Mouse (Mus musculus): ENCODE results near the gene Crebrf. TPM values are rescaled to one million over a fixed set of nuclear protein-coding genes. Genes with fewer than 3 reads are reported as not detected.

Gene Crebrf
- polyA plus RNA-seq, 1 experiment from 2014 or later = 2.5 TPM

GRCm38 (mm10) chr17:26710049-26710448 lies 5.4 kb upstream of the Crebrf start:
- 66% methylated on average over 6 of the region's 6 CpGs for WGBS
- Histone ChIP-seq H3K27me3 (ENCODE audit: poor library complexity, severe bottlenecking) (no peaks in the 10 kb centered on the region), H3K4me3 (no peak overlapping the region), H3K9me3 (no peaks in the 10 kb centered on the region), H3K36me3 (replicated peaks) (no peaks in the 10 kb centered on the region), H3K27ac (no peak overlapping the region), H3K4me1 (no peaks in the 10 kb centered on the region; the same call in 1 of the 2 replicates)
- no peak for DNase-seq (ENCODE audit: extremely low spot score, low spot score)

- H3K4me1 ChIP-seq = peaks cover 7% of the 10 kb centered on the region
- H3K36me3 ChIP-seq (replicated peaks) = no peaks in the 10 kb centered on the region
- no peaks in the 10 kb centered on the region for H3K9me3 ChIP-seq
- H3K27me3 ChIP-seq (ENCODE audit: poor library complexity, severe bottlenecking) = no peaks in the 10 kb centered on the region
- peak overlapping the region; percentile 96 for H3K4me3 ChIP-seq
- WGBS = under 1% methylated on average over 74 of the region's 75 CpGs
- DNase-seq (ENCODE audit: extremely low spot score, low spot score) = peak; percentile 96
- peak overlapping the region; percentile 89 for H3K27ac ChIP-seq
Observed at GRCm38 (mm10) chr17:26715916-26716717, 667 bp downstream of the Crebrf start.

GRCm38 (mm10) chr17:26717868-26718267 lies 2.4 kb downstream of the Crebrf start:
- no peak overlapping the region for H3K4me3 ChIP-seq
- no peak overlapping the region for H3K27ac ChIP-seq
- no peaks in the 10 kb centered on the region for H3K9me3 ChIP-seq
- H3K36me3 ChIP-seq (replicated peaks) = no peaks in the 10 kb centered on the region
- H3K27me3 ChIP-seq (ENCODE audit: poor library complexity, severe bottlenecking) = no peaks in the 10 kb centered on the region
- DNase-seq (ENCODE audit: extremely low spot score, low spot score) = no peak
- H3K4me1 ChIP-seq = peaks cover 7% of the 10 kb centered on the region
- WGBS = 68% methylated on average over 2 of the region's 2 CpGs

GRCm38 (mm10) chr17:26719405-26719804 lies 4.0 kb downstream of the Crebrf start:
- peaks cover 7% of the 10 kb centered on the region for H3K4me1 ChIP-seq
- no peaks in the 10 kb centered on the region for H3K27me3 ChIP-seq (ENCODE audit: poor library complexity, severe bottlenecking)
- no peak overlapping the region for H3K4me3 ChIP-seq
- H3K9me3 ChIP-seq = no peaks in the 10 kb centered on the region
- H3K36me3 ChIP-seq (replicated peaks) = no peaks in the 10 kb centered on the region
- DNase-seq (ENCODE audit: extremely low spot score, low spot score) = no peak
- H3K27ac ChIP-seq = no peak overlapping the region

DNA sequence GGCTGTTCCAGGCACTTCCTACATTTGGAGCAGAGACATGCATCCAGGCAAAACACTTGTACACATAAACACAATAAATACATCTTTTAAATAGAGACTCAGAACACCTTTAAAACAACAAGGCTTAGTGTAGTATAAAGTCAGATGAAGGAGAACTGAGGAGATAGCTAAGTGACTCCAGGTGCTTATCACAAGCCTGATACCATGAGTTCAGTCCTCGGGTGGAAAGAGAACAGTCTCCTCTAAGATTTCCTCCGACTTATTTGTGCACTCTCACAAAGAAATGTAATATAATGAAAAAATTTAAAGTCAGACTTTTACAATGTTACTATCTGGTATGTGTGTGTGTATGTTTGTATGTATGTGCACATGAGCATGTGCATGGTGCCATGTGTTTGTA lies 6.4 kb downstream of the Crebrf start:
- Histone ChIP-seq H3K27me3 (ENCODE audit: poor library complexity, severe bottlenecking) (no peaks in the 10 kb centered on the region), H3K4me1 (peaks cover 5% of the 10 kb centered on the region), H3K27ac (no peak overlapping the region), H3K4me3 (no peak overlapping the region), H3K9me3 (no peaks in the 10 kb centered on the region), H3K36me3 (replicated peaks) (no peaks in the 10 kb centered on the region)
- no peak for DNase-seq (ENCODE audit: extremely low spot score, low spot score)
- WGBS = 78% methylated on average over 2 of the region's 2 CpGs

- Histone ChIP-seq H3K36me3 (replicated peaks) (no peaks in the 10 kb centered on the region), H3K4me1 (no peaks in the 10 kb centered on the region), H3K4me3 (no peak overlapping the region), H3K27ac (no peak overlapping the region), H3K9me3 (no peaks in the 10 kb centered on the region), H3K27me3 (ENCODE audit: poor library complexity, severe bottlenecking) (no peaks in the 10 kb centered on the region)
- WGBS = 68% methylated on average over 1 of the region's 1 CpGs
- DNase-seq (ENCODE audit: extremely low spot score, low spot score) = no peak
Observed at GRCm38 (mm10) chr17:26724790-26725189, 9.3 kb downstream of the Crebrf start.

DNA sequence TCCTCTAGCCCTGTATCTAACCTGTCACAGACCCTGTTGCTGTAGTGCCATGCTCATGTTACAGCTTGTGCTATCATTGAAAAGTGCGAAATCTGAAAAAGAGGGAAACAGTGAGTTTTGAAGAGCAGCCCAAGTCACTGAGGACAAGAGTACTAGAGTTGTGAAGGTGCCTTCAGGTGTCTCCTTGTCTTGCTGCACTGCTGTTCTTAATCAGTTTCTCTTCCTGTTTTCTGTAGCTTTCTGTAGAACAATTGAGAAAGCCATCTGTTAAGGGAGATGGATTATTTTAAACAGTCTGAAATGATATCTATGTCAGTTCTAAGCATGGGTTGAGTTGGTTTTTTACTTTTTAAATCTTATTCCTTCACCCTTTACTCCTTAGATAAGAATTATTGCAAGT lies 11.2 kb downstream of the Crebrf start:
- DNase-seq (ENCODE audit: extremely low spot score, low spot score) = no peak
- Histone ChIP-seq H3K4me3 (no peak overlapping the region), H3K27me3 (ENCODE audit: poor library complexity, severe bottlenecking) (no peaks in the 10 kb centered on the region), H3K9me3 (no peaks in the 10 kb centered on the region), H3K27ac (no peak overlapping the region), H3K36me3 (replicated peaks) (no peaks in the 10 kb centered on the region), H3K4me1 (no peaks in the 10 kb centered on the region)
- 78% methylated on average over 1 of the region's 1 CpGs for WGBS

- 76% methylated on average over 3 of the region's 3 CpGs for WGBS
- H3K36me3 ChIP-seq (replicated peaks) = no peaks in the 10 kb centered on the region
- no peak overlapping the region for H3K4me3 ChIP-seq
- H3K27ac ChIP-seq = no peak overlapping the region
- no peaks in the 10 kb centered on the region for H3K4me1 ChIP-seq
- no peaks in the 10 kb centered on the region for H3K9me3 ChIP-seq
- DNase-seq (ENCODE audit: extremely low spot score, low spot score) = no peak
- no peaks in the 10 kb centered on the region for H3K27me3 ChIP-seq (ENCODE audit: poor library complexity, severe bottlenecking)
Observed at GRCm38 (mm10) chr17:26727110-26727755, 11.8 kb downstream of the Crebrf start.

DNA sequence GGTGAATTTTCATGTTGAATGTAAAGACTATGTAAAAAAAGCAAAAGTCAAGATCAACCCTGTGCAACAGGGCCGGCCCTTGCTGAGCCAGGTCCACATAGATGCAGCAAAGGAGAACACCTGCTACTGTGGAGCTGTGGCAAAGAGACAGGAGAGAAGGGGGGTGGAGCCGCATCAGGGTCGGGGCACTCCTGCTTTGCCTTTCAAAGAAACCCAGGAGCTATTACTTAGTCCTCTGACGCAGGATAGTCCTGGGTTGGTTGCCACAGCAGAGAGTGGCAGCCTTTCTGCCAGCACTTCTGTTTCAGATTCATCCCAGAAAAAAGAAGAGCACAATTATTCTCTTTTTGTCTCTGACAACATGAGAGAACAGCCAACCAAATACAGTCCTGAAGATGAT lies 27.1 kb downstream of the Crebrf start:
- Histone ChIP-seq H3K4me1 (no peaks in the 10 kb centered on the region), H3K4me3 (no peak overlapping the region), H3K27ac (no peak overlapping the region), H3K9me3 (no peaks in the 10 kb centered on the region), H3K36me3 (replicated peaks) (no peaks in the 10 kb centered on the region), H3K27me3 (ENCODE audit: poor library complexity, severe bottlenecking) (no peaks in the 10 kb centered on the region)
- WGBS = 53% methylated on average over 4 of the region's 4 CpGs
- no peak for DNase-seq (ENCODE audit: extremely low spot score, low spot score)

DNA sequence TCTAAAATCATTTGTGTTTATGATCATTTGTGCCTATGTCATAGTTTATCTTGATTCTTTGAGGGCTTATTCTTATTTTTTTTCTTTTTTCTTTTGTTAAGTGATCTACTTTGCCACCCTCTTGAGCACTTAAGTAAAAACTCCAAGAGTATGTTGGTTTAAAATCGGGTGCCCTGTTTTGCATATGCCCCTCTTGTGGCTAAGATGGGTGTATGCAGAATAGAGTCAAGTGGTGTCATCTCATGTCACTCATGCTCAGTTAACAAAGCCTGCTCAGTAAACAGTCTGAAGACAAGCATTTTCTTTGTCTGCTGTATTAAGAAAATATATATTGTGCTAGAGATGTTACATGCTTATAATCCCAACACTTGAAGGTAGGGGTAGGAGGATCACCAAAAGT lies 27.8 kb downstream of the Crebrf start:
- Histone ChIP-seq H3K4me3 (no peak overlapping the region), H3K27ac (no peak overlapping the region), H3K27me3 (ENCODE audit: poor library complexity, severe bottlenecking) (no peaks in the 10 kb centered on the region), H3K36me3 (replicated peaks) (no peaks in the 10 kb centered on the region), H3K4me1 (no peaks in the 10 kb centered on the region), H3K9me3 (no peaks in the 10 kb centered on the region)
- no peak for DNase-seq (ENCODE audit: extremely low spot score, low spot score)
- WGBS = 80% methylated on average over 1 of the region's 1 CpGs

DNA sequence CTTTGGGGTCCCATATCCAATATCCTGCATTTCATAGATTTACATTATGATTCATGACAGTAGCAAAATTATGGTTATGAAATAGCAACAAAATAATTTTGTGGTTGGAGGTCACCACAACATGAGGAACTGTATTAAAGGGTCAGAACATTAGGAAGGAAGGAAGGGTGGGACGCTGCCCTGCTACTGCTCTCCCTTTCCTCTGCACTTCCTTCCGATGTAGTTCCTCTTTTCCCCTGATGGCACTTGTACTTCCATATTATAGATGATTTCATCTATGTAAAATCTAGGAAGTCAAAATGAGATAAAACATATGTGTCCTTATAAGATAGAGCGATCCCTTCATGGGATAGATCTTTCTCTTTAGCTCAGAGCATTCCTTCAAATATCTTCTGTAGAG lies 34.5 kb downstream of the Crebrf start:
- Histone ChIP-seq H3K36me3 (replicated peaks) (no peaks in the 10 kb centered on the region), H3K27me3 (ENCODE audit: poor library complexity, severe bottlenecking) (no peaks in the 10 kb centered on the region), H3K27ac (no peak overlapping the region), H3K4me1 (no peaks in the 10 kb centered on the region), H3K9me3 (no peaks in the 10 kb centered on the region), H3K4me3 (no peak overlapping the region)
- no peak for DNase-seq (ENCODE audit: extremely low spot score, low spot score)
- WGBS = 86% methylated on average over 3 of the region's 3 CpGs

DNA sequence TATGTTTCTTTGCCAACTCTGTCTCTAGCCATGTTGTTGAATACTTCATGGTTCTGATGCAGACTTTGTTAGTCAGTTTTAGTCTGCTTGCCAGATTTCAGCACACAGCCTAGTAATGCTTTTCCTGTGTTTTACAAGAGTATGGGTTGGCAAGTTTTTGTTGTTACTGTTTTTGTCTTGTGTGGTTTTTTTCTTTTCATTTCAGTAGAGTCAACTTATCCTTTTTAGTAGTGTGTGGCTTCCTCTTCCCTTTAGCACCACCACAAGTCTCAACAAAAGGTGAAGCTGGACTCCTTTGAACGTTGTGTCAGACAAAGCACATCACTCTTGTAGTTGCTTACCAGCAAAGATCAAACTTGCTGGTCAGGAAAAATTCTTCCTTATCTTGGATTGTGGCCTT lies 36.8 kb downstream of the Crebrf start:
- H3K27me3 ChIP-seq (ENCODE audit: poor library complexity, severe bottlenecking) = no peaks in the 10 kb centered on the region
- no peak for DNase-seq (ENCODE audit: extremely low spot score, low spot score)
- H3K4me3 ChIP-seq = no peak overlapping the region
- no peaks in the 10 kb centered on the region for H3K36me3 ChIP-seq (replicated peaks)
- WGBS = 85% methylated on average over 1 of the region's 1 CpGs
- H3K9me3 ChIP-seq = no peaks in the 10 kb centered on the region
- no peak overlapping the region for H3K27ac ChIP-seq
- H3K4me1 ChIP-seq = no peaks in the 10 kb centered on the region

DNA sequence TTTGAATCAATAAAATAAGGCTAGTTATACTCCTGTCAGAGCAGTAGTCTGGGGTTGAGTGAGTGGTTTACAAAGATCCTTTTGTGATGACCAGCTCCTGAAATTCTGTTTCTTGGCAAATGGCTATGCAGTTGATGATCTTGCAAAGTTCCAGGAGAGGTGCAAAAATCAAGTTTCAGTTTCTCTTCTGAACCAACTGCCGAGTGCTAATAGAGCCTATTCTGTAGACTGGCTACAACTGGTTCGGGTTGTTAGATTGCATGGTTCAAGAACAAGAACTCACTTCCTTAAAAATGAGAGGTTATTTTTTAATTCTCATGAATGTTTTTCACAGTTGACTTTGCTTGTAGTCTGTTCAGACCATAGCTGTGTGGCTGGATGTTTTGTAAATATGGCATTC lies 38.0 kb downstream of the Crebrf start:
- Histone ChIP-seq H3K4me1 (no peaks in the 10 kb centered on the region), H3K27me3 (ENCODE audit: poor library complexity, severe bottlenecking) (no peaks in the 10 kb centered on the region), H3K9me3 (no peaks in the 10 kb centered on the region), H3K27ac (no peak overlapping the region), H3K36me3 (replicated peaks) (no peaks in the 10 kb centered on the region), H3K4me3 (no peak overlapping the region)
- 88% methylated on average over 2 of the region's 2 CpGs for WGBS
- DNase-seq (ENCODE audit: extremely low spot score, low spot score) = no peak

Data from forebrain, embryonic 10.5 days (tissue).